Mouse (Mus musculus): ENCODE data around the gene Dclk2. TPM values are rescaled to one million over a fixed set of nuclear protein-coding genes. Genes with fewer than 3 reads are reported as not detected.

The Dclk2 gene
- polyA plus RNA-seq, 1 experiment from 2014 or later: 49.0 TPM

DNA sequence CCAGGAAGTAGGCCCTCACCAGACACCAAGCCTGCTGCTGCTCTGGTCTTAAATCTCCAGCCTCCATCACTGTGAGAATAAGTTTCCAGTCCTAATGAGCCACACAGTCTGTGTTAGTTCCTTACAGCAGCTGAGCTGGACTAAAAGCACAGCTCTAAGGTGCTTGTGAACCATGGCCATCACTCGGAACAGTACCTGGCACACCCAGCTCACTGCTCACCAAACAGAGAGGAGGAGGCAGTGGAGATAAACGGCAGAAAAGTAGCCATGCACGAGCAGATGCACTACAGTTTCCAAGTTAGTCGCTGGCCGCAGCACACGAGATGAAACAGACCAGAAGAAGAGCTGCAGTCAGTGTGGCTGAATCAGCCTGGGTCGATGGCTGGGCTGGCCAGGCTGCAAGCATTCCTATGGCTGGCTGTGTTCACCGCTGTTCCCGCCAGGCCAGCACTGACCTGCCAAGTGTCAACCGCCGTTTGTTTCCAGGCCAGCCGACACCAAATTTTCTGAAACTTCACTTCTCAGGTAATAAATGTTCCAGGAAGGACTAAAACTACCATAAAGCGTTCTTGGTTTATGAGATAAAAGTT is 122.7 kb downstream of the Dclk2 start:
- H3K4me1 ChIP-seq (replicated peaks; ENCODE audit: control insufficient read depth, insufficient read depth, low read length): no peaks in the 10 kb centered on the region
- no peak overlapping the region for H3K4me2 ChIP-seq (ENCODE audit: low read depth, low read length, severe bottlenecking)
- ATAC-seq (replicated peaks; ENCODE audit: low FRiP score): no peak
- H3K9ac ChIP-seq (ENCODE audit: low read length): no peak overlapping the region
- no peak for DNase-seq (ENCODE audit: low spot score)
- H3K4me3 ChIP-seq (ENCODE audit: low read depth, low read length): no peak overlapping the region
- 84% methylated on average over 13 of the region's 13 CpGs for WGBS
- no peaks in the 10 kb centered on the region for H3K36me3 ChIP-seq (ENCODE audit: control insufficient read depth, insufficient read depth, low read length)
- H3K27me3 ChIP-seq (ENCODE audit: control insufficient read depth, insufficient read depth, low read length): no peaks in the 10 kb centered on the region
- no peaks in the 10 kb centered on the region for H3K9me3 ChIP-seq (ENCODE audit: control insufficient read depth, low read length)
- H3K27ac ChIP-seq (ENCODE audit: low read depth, low read length): no peak overlapping the region

- 54% methylated on average over 6 of the region's 6 CpGs for WGBS
- Histone ChIP-seq H3K9ac (ENCODE audit: low read length) (no peak overlapping the region), H3K27me3 (ENCODE audit: control insufficient read depth, insufficient read depth, low read length) (no peaks in the 10 kb centered on the region), H3K27ac (ENCODE audit: low read depth, low read length) (no peak overlapping the region), H3K4me2 (ENCODE audit: low read depth, low read length, severe bottlenecking) (no peak overlapping the region), H3K36me3 (ENCODE audit: control insufficient read depth, insufficient read depth, low read length) (no peaks in the 10 kb centered on the region), H3K4me3 (ENCODE audit: low read depth, low read length) (no peak overlapping the region), H3K9me3 (ENCODE audit: control insufficient read depth, low read length) (no peaks in the 10 kb centered on the region), H3K4me1 (replicated peaks; ENCODE audit: control insufficient read depth, insufficient read depth, low read length) (no peaks in the 10 kb centered on the region)
- ATAC-seq (replicated peaks; ENCODE audit: low FRiP score) (no peak), DNase-seq (ENCODE audit: low spot score) (no peak)
Measured at GRCm38 (mm10) chr3:86796716-86797115, 123.9 kb downstream of the Dclk2 start.

- no peak for ATAC-seq (replicated peaks; ENCODE audit: low FRiP score)
- H3K9me3 ChIP-seq (ENCODE audit: control insufficient read depth, low read length): no peaks in the 10 kb centered on the region
- H3K36me3 ChIP-seq (ENCODE audit: control insufficient read depth, insufficient read depth, low read length): no peaks in the 10 kb centered on the region
- no peak overlapping the region for H3K4me2 ChIP-seq (ENCODE audit: low read depth, low read length, severe bottlenecking)
- no peak overlapping the region for H3K27ac ChIP-seq (ENCODE audit: low read depth, low read length)
- no peaks in the 10 kb centered on the region for H3K27me3 ChIP-seq (ENCODE audit: control insufficient read depth, insufficient read depth, low read length)
- DNase-seq (ENCODE audit: low spot score): no peak
- WGBS: 77% methylated on average over 1 of the region's 1 CpGs
- H3K4me3 ChIP-seq (ENCODE audit: low read depth, low read length): no peak overlapping the region
- H3K9ac ChIP-seq (ENCODE audit: low read length): no peak overlapping the region
- peaks cover 3% of the 10 kb centered on the region; the same call in 1 of the 2 replicates for H3K4me1 ChIP-seq (replicated peaks; ENCODE audit: control insufficient read depth, insufficient read depth, low read length)
Measured at GRCm38 (mm10) chr3:86793720-86794191, 126.9 kb downstream of the Dclk2 start.

- no peak overlapping the region for H3K4me3 ChIP-seq (ENCODE audit: low read depth, low read length)
- no peaks in the 10 kb centered on the region for H3K9me3 ChIP-seq (ENCODE audit: control insufficient read depth, low read length)
- H3K27ac ChIP-seq (ENCODE audit: low read depth, low read length): no peak overlapping the region
- H3K4me2 ChIP-seq (ENCODE audit: low read depth, low read length, severe bottlenecking): no peak overlapping the region
- no peak overlapping the region for H3K9ac ChIP-seq (ENCODE audit: low read length)
- ATAC-seq (replicated peaks; ENCODE audit: low FRiP score) (no peak), DNase-seq (ENCODE audit: low spot score) (no peak)
- H3K36me3 ChIP-seq (ENCODE audit: control insufficient read depth, insufficient read depth, low read length): no peaks in the 10 kb centered on the region
- H3K27me3 ChIP-seq (ENCODE audit: control insufficient read depth, insufficient read depth, low read length): no peaks in the 10 kb centered on the region
- H3K4me1 ChIP-seq (replicated peaks; ENCODE audit: control insufficient read depth, insufficient read depth, low read length): peaks cover 3% of the 10 kb centered on the region; the same call in 1 of the 2 replicates
- WGBS: 88% methylated on average over 4 of the region's 4 CpGs
Measured at GRCm38 (mm10) chr3:86793264-86793663, 127.4 kb downstream of the Dclk2 start.

- 88% methylated on average over 5 of the region's 5 CpGs for WGBS
- no peak overlapping the region for H3K4me3 ChIP-seq (ENCODE audit: low read depth, low read length)
- peaks cover 3% of the 10 kb centered on the region; the same call in 1 of the 2 replicates for H3K4me1 ChIP-seq (replicated peaks; ENCODE audit: control insufficient read depth, insufficient read depth, low read length)
- H3K27ac ChIP-seq (ENCODE audit: low read depth, low read length): no peak overlapping the region
- no peak overlapping the region for H3K4me2 ChIP-seq (ENCODE audit: low read depth, low read length, severe bottlenecking)
- no peaks in the 10 kb centered on the region for H3K9me3 ChIP-seq (ENCODE audit: control insufficient read depth, low read length)
- ATAC-seq (replicated peaks; ENCODE audit: low FRiP score) (no peak), DNase-seq (ENCODE audit: low spot score) (no peak)
- no peak overlapping the region for H3K9ac ChIP-seq (ENCODE audit: low read length)
- H3K36me3 ChIP-seq (ENCODE audit: control insufficient read depth, insufficient read depth, low read length): no peaks in the 10 kb centered on the region
- H3K27me3 ChIP-seq (ENCODE audit: control insufficient read depth, insufficient read depth, low read length): no peaks in the 10 kb centered on the region
Measured at GRCm38 (mm10) chr3:86789752-86790151, 130.9 kb downstream of the Dclk2 start.

- Histone ChIP-seq H3K27me3 (ENCODE audit: control insufficient read depth, insufficient read depth, low read length) (no peaks in the 10 kb centered on the region), H3K27ac (ENCODE audit: low read depth, low read length) (no peak overlapping the region; the same call in 1 of the 2 replicates), H3K36me3 (ENCODE audit: control insufficient read depth, insufficient read depth, low read length) (no peaks in the 10 kb centered on the region), H3K4me2 (ENCODE audit: low read depth, low read length, severe bottlenecking) (no peak overlapping the region), H3K9ac (ENCODE audit: low read length) (no peak overlapping the region), H3K9me3 (ENCODE audit: control insufficient read depth, low read length) (no peaks in the 10 kb centered on the region), H3K4me3 (ENCODE audit: low read depth, low read length) (no peak overlapping the region), H3K4me1 (replicated peaks; ENCODE audit: control insufficient read depth, insufficient read depth, low read length) (peaks cover 3% of the 10 kb centered on the region; the same call in 1 of the 2 replicates)
- DNase-seq (ENCODE audit: low spot score) (peak; percentile 70), ATAC-seq (replicated peaks; ENCODE audit: low FRiP score) (no peak)
- WGBS: 55% methylated on average over 6 of the region's 6 CpGs
Measured at GRCm38 (mm10) chr3:86788711-86789110, 131.9 kb downstream of the Dclk2 start.

DNA sequence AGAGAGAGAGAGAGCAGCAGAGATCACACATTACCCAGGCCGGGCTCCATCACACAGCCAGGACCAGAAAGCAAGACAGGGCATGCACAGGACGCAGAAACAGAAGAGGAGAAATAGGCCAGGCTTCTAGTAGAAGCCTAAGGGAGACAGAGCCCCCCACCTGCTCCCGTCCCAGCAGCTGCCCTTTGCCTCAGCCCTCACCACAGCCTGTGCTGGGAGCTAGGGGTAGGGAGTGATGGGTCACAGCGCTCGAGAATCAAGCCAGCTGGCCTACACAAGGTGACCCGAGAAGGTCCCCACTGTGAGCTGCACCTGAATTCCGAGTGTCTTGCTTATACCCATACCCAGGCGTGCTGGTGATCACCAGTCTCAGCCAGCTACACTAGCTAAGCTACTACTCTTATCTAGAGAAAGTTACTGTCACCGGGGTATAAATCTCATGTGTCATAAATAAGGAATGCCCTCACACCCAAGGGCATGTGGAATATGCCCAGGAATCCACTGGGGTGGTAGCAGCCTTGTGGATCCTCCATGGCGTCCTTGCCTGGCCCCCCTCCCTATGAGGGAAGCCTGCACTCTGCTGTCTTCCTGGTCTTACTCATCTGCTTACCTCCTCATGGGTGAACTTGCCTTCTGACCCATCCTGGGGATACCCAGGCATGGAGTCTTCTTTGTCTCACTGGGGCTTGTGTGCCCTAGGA is 133.1 kb downstream of the Dclk2 start:
- 85% methylated on average over 10 of the region's 10 CpGs for WGBS
- H3K27me3 ChIP-seq (ENCODE audit: control insufficient read depth, insufficient read depth, low read length): no peaks in the 10 kb centered on the region
- no peaks in the 10 kb centered on the region for H3K36me3 ChIP-seq (ENCODE audit: control insufficient read depth, insufficient read depth, low read length)
- H3K27ac ChIP-seq (ENCODE audit: low read depth, low read length): no peak overlapping the region
- no peak overlapping the region for H3K4me3 ChIP-seq (ENCODE audit: low read depth, low read length)
- H3K9me3 ChIP-seq (ENCODE audit: control insufficient read depth, low read length): no peaks in the 10 kb centered on the region
- DNase-seq (ENCODE audit: low spot score) (no peak), ATAC-seq (replicated peaks; ENCODE audit: low FRiP score) (no peak)
- H3K4me1 ChIP-seq (replicated peaks; ENCODE audit: control insufficient read depth, insufficient read depth, low read length): peaks cover 3% of the 10 kb centered on the region; the same call in 1 of the 2 replicates
- no peak overlapping the region for H3K4me2 ChIP-seq (ENCODE audit: low read depth, low read length, severe bottlenecking)
- no peak overlapping the region for H3K9ac ChIP-seq (ENCODE audit: low read length)

DNA sequence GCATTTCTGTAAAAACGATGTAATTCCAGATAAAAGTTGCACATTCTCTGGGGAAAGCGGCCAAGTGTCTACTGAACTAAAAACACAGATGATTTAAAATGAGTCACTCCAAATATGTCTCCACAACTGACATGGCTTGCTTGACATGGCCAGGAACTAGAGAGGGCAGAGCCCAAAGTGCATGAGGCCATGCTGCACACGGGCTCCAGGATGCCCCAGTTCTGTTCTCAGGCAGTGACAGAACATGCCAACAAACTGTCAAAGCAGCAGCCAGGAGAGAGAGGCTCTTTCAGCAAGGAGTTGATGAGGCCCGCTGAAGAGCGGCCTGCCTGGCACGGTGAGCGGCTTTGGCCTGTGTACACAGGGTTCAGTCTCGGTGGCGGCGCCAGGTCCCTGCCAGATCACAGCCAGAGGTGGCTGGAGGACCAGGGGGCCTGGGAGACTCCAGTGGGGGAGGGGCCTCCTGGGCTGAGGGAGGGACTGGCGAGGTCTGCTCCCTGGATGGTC is 133.8 kb downstream of the Dclk2 start:
- no peaks in the 10 kb centered on the region for H3K9me3 ChIP-seq (ENCODE audit: control insufficient read depth, low read length)
- no peak overlapping the region for H3K27ac ChIP-seq (ENCODE audit: low read depth, low read length)
- ATAC-seq (replicated peaks; ENCODE audit: low FRiP score) (no peak), DNase-seq (ENCODE audit: low spot score) (no peak)
- H3K27me3 ChIP-seq (ENCODE audit: control insufficient read depth, insufficient read depth, low read length): no peaks in the 10 kb centered on the region
- H3K9ac ChIP-seq (ENCODE audit: low read length): no peak overlapping the region
- no peak overlapping the region for H3K4me3 ChIP-seq (ENCODE audit: low read depth, low read length)
- H3K36me3 ChIP-seq (ENCODE audit: control insufficient read depth, insufficient read depth, low read length): no peaks in the 10 kb centered on the region
- WGBS: 83% methylated on average over 11 of the region's 11 CpGs
- no peak overlapping the region for H3K4me2 ChIP-seq (ENCODE audit: low read depth, low read length, severe bottlenecking)
- H3K4me1 ChIP-seq (replicated peaks; ENCODE audit: control insufficient read depth, insufficient read depth, low read length): peaks cover 3% of the 10 kb centered on the region; the same call in 1 of the 2 replicates
